Mouse (Mus musculus): Measurements from ENCODE around the gene Tsfm. TPM values are rescaled to one million over a fixed set of nuclear protein-coding genes. Genes with fewer than 3 reads are reported as not detected.

Gene Tsfm
- polyA plus RNA-seq (2017; shearing (Covaris generic)), result 21.6 TPM

GRCm38 (mm10) chr10:127030336-127031296 lies at the start of gene Tsfm:
Gene Tsfm, minus strand, starts transcription at chr10:127030840.

GRCm38 (mm10) chr10:127075080-127075479 lies 44.4 kb upstream of the Tsfm start, which contains the start of gene Agap2:
Gene Agap2, plus strand, starts transcription at chr10:127075284.

GRCm38 (mm10) chr10:127070190-127071121 lies 39.8 kb upstream of the Tsfm start, which contains the start of gene Tspan31:
Gene Tspan31, minus strand, starts transcription at chr10:127070264.

GRCm38 (mm10) chr10:127063239-127063872 lies 32.7 kb upstream of the Tsfm start, which contains the start of gene Cdk4:
Gene Cdk4, plus strand, starts transcription at chr10:127063534.

GRCm38 (mm10) chr10:127059968-127060916 lies 29.6 kb upstream of the Tsfm start, which contains the start of gene March9:
Gene March9, minus strand, starts transcription at chr10:127060184.

GRCm38 (mm10) chr10:127047954-127048353 lies 17.3 kb upstream of the Tsfm start, which contains the start of gene Cyp27b1:
Gene Cyp27b1, plus strand, starts transcription at chr10:127048250.

GRCm38 (mm10) chr10:127041274-127041766 lies 10.7 kb upstream of the Tsfm start, which contains the start of the genes Mettl1 and Eef1akmt3:
Gene Mettl1, plus strand, starts transcription at chr10:127041414.
Gene Eef1akmt3, minus strand, starts transcription at chr10:127041513.

GRCm38 (mm10) chr10:127000529-127000928 lies 30.1 kb downstream of the Tsfm start, which contains the start of gene Avil:
Gene Avil, plus strand, starts transcription at chr10:127000709.

GRCm38 (mm10) chr10:126978277-126978994 lies 52.2 kb downstream of the Tsfm start, which contains the start of gene Ctdsp2:
Gene Ctdsp2, plus strand, starts transcription at chr10:126978717.

Other genes starting within 250 kb of the Tsfm start
- 7.3 TPM for gene Atp23, start 129.5 kb downstream of the Tsfm start, polyA plus RNA-seq (2017; shearing (Covaris generic))
- 39.4 TPM for gene Ctdsp2, start 52.1 kb downstream of the Tsfm start, polyA plus RNA-seq (2017; shearing (Covaris generic))
- gene Avil, start 30.1 kb downstream of the Tsfm start, polyA plus RNA-seq (2017; shearing (Covaris generic)), result 0.37 TPM
- 12.8 TPM for gene Mettl1, start 10.6 kb upstream of the Tsfm start, polyA plus RNA-seq (2017; shearing (Covaris generic))
- gene Eef1akmt3, start 10.7 kb upstream of the Tsfm start, polyA plus RNA-seq (2017; shearing (Covaris generic)), result 0.41 TPM
- not detected for gene Cyp27b1, start 17.4 kb upstream of the Tsfm start, polyA plus RNA-seq (2017; shearing (Covaris generic))
- 1.2 TPM for gene March9, start 29.3 kb upstream of the Tsfm start, polyA plus RNA-seq (2017; shearing (Covaris generic))
- gene Cdk4, start 32.7 kb upstream of the Tsfm start, polyA plus RNA-seq (2017; shearing (Covaris generic)), result 125 TPM
- 110 TPM for gene Tspan31, start 39.4 kb upstream of the Tsfm start, polyA plus RNA-seq (2017; shearing (Covaris generic))
- 19.0 TPM for gene Agap2, start 44.4 kb upstream of the Tsfm start, polyA plus RNA-seq (2017; shearing (Covaris generic))
- 154 TPM for gene Os9, start 90.3 kb upstream of the Tsfm start, polyA plus RNA-seq (2017; shearing (Covaris generic))
- 677 TPM for gene B4galnt1, start 134.4 kb upstream of the Tsfm start, polyA plus RNA-seq (2017; shearing (Covaris generic))
- 11.0 TPM for gene Slc26a10, start 149.8 kb upstream of the Tsfm start, polyA plus RNA-seq (2017; shearing (Covaris generic))
- gene Arhgef25, start 159.2 kb upstream of the Tsfm start, polyA plus RNA-seq (2017; shearing (Covaris generic)), result not detected
- 109 TPM for gene Dtx3, start 164.9 kb upstream of the Tsfm start, polyA plus RNA-seq (2017; shearing (Covaris generic))
- 28.9 TPM for gene Pip4k2c, start 180.7 kb upstream of the Tsfm start, polyA plus RNA-seq (2017; shearing (Covaris generic))
- not detected for gene Kif5a, start 232.5 kb upstream of the Tsfm start, polyA plus RNA-seq (2017; shearing (Covaris generic))
- 74.6 TPM for gene Dctn2, start 235.5 kb upstream of the Tsfm start, polyA plus RNA-seq (2017; shearing (Covaris generic))